Mouse (Mus musculus) MN1 (cell line): Measurements from ENCODE around the gene Cep164.

Experiments
- DNase-seq: peaks from one replicate; pipeline ENCODE4 v3.0.0-alpha.2; 2016; ENCODE audit warnings: low spot score

The Cep164 gene

DNA sequence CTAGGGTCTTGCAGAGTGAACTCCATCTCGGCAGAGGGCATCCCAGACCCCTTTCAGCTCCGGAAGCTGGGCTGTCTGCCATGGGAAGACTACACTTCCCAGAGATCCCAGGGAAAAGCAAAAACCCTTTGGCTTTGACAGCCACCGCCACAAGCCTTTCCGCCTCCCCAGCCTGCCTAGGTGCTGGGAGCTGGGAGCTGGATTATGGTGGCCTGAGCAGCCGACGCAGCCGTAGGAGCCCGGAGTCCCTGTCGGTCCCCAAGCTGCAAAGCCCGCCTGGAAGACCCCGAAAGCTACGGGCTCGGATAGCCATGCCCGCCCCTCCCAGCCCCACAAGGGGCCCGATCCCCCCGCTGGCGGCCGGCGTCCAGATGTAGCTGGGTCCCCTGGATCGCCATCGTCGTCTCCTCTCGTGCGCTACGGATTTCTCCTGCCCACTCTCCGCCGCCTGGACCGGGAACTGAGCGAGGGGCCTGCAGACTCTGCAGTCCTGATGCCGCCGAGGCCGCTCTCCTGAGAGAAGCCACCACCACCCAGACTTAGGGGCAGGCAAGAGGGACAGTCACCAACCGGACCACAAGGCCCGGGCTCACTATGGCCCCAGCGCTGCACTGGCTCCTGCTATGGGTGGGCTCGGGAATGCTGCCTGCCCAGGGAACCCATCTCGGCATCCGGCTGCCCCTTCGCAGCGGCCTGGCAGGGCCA is 10.1 kb upstream of the Cep164 start, which contains the start of gene Bace1:
Gene Bace1 (plus strand): TSS at position 147 of the 705 bp plus-strand sequence.
- peak; percentile 90 for DNase-seq

DNA sequence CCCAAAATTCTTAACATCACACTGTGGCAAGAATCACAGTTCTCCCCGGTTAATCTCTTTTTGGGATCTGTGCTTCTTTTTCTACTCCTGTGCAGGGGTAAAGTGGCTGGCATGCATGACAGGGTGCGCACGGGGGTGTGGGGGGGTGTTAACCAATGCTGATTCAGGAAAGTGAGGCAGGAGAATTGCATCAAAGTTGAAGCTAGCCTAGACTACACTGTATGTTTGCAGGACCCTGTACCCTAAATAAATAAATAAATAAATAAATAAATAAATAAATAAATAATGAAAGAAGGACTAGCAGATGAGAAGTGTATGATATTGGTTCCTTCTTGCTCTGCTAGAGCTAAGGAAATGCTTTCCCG is 9.6 kb upstream of the Cep164 start:
- no peak for DNase-seq

DNA sequence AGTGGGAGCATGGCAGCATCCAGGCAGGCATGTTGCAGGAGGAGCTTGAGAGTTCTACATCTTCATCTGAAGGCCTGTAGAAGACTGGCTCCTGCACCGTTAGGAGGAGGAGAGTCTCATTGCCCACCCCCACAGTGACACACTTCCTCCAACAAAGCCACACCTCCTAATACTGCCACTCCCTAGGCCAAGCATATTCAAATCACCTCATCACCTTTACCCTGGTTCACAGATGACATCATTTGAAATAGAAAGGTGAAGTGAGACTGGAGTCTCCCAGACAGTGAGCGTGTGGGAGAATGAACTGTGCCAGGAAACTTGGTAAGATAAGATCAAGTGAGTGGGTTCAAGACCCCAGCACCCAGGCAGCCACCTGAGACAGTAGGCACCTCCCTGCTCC is 5.0 kb upstream of the Cep164 start:
- DNase-seq: no peak

DNA sequence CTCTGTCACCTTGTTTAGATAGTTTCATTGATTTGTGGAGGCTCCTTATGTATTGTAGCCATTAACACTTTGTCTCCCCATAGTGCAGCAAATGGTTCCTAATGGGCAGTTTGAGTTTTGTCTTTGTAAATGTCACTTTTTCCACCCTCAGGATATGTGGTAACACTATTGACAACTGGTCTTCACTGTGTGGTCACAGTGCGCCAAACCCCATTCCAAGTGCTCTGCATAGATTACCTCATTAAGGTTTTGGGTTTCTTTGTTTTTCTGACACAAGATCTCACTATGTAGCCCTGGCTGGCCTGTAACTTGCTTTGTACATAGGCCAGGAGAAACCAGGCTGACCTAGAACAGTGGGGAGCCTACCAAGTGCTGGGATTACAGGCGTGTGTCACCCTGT is 4.4 kb upstream of the Cep164 start:
- DNase-seq: no peak

DNA sequence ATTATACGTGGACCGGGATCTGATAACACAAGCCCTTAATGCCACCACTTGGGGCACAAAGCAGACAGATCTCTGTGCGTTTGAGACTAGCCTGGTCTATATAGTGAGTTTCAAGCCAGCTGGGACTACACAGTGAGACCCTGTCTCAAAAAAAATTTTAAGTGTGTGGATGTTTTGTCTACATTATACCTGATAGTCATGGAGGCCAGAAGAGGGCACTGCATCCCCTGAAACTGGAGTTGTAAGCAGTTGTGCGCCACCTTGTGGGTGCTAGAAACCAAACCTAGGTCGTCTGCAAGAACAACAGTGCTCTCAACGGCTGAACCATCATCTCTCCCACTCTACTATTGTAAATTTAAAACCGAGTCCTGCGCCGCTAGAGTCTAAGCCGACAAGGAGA is 616 bp upstream of the Cep164 start:
- peak; percentile 80 for DNase-seq

DNA sequence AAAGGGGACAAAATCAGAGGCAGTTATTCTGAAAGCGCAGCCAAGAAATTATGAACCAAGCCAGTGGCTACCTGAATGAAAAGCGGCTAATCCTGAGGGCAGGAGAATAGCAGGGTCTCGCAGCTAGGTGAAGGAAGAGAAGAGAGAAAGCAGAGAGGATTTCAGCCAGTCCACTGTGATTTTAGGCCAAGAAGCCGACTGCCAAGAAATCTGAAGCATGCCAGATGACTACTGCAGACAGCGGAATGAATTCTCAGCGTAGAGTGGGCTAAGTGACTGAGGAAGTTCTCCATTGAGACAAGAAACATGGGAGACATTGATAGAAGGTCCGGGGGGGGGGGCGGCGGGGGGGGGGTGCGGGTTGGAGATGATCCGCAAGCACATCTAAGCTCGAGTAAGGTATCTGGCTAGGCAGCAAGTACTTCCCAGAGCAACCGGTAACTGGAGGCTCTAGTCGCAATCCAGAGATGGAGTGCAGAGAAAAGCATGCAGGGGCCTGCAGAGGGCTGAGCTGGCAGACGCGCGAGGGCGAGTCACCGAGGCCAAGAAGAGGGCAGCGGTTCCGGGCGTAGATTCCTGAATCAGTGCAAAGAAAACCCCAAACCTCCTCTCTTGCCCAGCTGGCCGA is 714 bp downstream of the Cep164 start:
- DNase-seq: peak; percentile 49

DNA sequence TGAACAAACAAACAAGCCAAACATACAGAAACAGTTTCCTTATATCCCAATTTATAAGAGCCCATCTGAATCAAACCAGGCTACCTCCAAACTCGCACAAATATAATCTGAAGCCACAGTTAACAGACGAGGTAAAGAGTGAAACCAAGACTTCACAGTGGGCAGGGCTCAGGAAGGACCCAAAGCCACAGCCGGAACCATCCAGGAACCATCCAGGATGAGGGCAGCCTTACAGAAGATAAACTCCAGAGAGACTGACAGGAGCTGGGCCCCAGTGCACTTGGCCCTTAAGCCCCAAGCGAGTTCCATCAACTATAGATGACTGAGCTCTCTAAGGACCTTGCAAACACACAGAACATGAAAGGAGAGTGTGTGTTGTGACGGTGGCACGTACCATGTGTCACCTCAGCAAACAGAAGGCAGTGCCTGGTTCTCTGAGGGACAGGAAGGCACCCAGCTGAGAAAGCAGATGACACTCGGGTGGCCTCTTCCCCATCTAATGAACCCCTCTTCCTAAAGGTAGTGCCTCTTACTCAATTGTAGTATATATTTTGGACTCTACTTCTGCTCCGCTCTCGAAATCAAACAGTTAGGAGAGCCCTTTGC is 10.0 kb downstream of the Cep164 start:
- no peak for DNase-seq

DNA sequence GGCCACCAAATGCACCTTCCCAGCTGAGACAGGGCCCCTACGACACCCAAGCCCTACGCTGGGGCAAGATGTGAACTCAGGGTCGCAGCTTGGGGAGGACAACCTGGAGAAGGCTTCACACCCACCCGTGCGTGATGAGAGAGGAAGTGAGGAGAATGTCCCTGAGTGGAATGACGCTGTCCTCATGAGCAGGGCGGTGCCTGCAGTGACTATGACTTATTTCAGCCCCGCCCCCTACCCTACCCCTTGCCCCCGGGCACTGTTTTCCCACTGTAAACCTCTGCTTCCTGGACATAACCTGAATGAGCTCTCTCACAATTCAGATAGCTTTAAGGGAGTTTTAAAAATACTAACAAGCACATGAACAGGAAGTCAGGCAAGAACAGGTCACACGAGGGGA is 13.0 kb downstream of the Cep164 start:
- DNase-seq: no peak

DNA sequence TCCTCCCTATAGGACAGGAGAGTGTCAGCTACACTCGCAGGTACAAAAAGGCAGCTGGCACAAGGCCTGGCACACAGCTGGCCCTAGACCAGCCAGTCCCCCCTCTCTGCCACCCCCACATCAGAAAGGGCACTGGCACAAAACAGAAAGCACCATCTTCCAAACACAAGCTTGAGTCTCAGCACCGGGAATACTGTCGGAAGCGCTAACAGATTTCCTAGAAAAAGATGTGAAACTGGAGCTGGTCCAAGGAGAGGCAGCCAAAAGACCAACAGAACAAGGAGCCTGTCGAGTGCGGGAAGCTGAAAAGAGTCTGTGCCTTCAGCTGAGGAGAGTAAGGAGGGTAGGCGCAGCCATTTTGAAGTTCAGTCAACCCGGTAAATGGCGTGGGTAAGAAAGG is 13.4 kb downstream of the Cep164 start:
- no peak for DNase-seq

DNA sequence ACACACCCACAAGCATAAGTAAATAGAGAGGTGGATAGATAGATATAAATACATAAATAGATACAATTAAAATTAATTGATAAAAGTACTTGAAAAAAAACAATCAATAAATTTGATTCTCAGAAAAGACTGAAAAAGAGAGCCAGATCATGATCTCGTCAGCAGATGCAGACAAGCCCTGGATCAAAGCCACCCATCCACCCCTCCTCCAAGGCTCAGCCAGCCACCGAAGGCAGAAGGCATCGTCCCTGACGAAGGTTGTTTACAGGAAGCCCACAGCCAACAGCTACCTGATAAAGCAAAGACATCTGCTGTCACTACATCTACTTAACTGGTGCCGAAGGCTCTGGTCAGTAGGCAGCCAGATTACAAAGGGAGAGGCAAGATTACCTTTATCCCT is 16.5 kb downstream of the Cep164 start:
- DNase-seq: no peak

DNA sequence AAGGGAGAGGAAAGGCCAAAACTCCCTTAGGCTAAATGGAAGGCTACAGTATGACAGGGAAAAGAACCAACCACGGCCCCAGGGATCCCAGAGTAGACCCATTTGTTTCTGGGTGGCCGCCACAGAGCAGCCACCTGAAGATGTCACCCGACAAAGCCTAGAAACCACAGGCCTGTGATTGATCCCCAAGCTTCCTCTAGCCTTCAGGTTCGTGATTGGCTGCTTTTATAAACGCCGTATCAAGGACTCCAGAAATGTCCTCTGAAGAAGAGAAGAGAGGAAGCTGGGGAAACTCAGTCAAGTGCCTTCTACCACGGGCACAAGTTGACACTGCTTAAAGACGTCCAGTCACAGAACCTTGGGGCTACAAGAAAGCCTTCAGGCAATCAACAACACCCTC is 20.7 kb downstream of the Cep164 start:
- DNase-seq: no peak

DNA sequence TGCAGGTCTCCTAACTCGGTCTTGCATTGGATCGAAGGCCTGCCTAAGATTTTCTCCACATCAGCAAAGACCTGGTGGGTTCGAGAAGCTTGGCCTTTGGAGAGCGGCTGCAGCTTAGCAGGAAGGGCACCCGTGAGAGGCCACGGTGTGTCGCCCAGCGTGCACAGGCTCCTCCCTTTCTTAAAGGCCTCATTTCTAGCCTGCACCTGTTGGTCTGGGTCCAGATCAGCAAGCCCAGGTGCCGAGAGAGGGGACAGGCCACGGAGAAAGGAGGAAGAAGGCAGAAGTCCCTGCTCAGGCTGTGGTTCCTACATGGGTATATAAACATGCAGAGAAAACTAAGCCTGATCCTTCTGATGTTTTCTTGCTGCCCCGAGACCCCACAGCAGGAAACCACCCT is 21.2 kb downstream of the Cep164 start:
- DNase-seq: no peak

DNA sequence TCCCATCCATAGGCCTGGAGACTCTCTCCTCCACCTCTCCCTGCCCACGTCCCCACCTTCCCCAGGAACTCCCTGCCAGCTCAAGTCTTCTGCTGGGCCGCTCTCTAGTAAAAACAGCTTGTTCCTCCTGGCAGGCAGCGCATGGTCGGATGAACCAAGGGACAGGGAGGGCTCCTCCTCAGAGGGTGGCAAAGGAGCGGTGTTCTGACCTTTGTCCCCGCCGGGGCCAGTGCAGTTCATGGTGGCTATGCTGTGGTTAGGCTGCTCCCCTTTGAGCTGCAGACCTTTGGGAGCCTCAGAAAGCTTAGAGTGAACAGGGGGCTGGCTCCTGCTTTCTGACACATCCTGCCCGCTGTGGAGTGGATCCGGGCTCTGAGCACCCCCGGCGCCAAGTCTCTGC is 21.6 kb downstream of the Cep164 start:
- no peak for DNase-seq

DNA sequence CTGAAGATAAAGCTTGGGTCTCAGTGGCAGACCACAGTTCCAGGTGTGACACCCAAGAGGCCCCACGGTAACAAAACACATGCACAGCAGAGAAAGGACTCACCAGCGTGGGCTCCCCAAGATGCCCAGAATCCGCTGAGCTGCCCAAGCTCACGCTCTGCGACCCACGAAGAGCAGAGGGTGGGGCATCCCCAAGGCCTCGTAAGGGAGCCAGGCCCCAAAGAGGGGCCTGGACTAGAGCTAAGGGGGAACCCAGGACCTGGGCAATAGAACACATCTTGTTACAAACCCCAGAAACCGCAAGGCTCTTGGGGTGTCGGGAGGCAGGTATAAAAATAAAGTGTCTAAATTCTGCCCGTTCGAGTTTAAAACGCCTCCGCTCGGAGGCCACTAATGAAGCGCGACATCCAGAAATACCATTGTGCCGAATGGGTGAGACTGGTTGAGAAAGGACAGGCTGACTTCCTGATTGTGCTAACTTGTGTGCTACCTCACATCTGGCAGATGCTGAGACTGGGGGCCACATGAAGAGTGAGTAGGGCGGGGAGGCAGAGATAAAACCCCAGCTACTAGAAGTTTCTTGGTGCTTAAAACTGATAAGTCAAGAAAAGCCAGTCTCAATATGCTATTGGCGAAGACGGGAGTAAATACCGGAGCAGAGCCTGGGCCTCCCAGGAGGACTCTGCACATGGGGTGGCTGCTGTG is 25.3 kb downstream of the Cep164 start:
- DNase-seq: no peak

DNA sequence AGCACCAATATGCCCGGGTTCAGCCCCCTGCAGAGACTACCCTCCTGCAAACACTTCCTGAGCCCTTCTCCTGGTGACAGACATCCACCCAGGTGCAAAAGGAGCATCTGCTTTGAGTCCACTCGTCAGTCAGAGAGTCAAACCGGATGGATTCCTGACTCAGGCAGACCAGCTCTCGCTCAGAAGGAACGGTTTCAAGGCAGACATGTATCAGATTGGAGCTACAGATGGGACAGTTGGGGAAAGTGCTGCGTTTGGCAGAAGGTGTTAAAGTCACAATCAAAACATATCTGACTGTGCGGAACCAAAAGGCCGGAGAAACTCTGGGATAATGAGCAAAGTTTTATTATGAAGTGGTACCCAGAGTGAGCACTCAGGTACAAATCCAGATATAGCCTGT is 29.1 kb downstream of the Cep164 start:
- no peak for DNase-seq

DNA sequence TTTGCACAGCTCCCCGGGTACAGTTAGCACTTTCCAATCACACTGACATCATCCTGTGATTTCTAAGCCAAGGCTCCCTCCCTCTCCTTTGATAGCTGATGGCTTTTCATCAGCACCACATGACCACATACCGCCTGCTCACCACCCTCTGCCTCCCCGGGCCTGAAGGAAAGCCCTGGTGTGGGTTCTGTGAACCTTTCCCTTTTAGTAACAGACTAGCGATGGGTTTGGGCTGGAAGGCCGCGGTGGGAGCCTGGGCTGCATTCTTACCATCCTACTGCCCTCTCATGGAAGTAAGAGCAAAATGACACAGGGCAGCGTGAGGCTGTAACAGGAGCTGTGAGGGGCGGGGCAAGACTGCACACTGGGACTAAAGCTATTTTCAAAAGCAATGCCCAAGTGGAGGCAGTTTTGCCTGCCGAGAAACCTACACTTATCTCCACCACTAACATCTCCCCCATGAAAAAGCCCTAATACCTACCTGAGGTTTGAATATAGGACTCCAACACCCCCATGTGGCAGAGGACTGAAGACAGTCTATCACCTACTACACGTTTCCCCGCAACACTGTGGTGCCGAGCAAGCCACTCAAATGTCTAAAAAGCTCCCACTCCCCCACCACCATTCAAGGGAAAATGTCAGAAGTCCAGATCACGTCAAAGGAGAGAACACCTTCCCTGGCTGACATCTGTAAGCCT is 29.9 kb downstream of the Cep164 start:
- DNase-seq: peak; percentile 56

DNA sequence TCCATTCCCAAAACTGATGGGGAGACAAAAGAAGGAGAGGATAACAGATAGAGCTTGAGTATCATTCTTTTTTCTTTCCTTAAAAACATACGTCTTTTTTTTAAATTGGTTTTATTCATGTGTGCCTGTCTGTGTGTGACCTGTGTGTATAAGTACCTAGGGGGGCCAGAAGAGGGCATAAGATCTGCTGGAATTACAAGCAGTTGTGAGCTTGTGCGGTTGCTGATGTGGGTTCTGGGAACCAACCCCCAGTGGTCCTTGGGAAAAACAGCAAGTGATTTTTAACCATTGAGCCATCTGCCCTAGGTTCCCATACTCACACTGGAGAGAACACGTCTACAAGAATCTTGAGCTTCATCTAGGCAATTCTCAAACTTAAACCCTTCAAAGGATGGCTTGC is 31.2 kb downstream of the Cep164 start:
- DNase-seq: no peak

DNA sequence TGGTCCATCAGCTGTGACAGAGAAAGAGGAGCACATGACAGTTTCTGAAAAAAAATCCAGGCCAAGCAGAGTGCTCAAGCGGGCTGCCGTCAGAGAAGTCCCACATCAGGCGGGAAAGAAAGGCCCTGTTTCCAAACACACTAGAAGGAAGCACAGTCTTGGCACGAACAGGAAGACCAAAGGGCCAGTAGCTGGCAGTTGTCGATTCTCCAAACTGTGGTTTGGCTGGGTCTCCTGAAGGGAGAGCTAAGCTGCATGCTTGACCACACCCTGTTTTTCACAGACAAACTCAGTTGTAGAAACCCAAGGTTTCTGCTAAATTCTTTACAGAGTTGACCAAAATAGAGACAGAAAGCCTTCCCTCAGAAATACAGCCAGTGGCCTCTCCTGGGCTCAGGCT is 32.8 kb downstream of the Cep164 start:
- no peak for DNase-seq

DNA sequence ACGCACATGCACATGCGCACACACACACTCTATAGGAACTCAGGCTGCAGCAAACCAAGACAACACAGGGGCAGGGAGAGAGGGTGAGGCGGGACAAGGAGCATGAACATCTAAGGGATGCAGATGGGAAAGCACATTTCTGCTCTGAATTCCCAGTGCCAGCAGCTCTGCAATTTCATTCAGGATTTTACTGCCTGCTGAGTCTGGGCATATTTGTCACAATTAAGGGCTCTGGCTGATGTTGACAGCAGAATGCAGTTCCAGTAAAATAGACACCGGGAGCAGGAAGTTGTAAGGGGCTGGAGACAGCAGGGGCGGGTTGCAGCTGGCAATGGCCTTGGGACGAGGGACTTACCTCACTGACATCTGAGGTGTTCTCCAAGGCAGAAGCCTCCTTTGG is 34.8 kb downstream of the Cep164 start:
- no peak for DNase-seq

DNA sequence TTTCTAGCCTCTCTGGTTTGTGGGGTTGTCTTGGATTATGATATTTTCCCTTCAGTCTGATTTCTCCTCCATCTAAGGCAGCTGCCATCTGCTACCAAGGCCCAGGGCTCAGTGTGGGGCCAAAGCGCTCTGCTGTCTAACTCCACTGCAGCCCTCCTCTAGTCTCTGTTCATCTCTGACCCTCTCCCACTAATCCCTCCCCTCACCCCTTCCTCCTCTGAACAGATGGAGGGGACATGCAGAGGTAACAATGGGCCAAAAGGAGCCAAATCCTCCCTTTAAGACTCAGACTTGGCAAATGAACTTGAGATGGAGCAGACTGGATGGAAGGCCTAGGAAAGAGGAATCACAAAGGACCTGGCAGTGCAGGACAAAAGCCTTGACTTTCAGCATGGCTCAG is 36.3 kb downstream of the Cep164 start:
- no peak for DNase-seq

DNA sequence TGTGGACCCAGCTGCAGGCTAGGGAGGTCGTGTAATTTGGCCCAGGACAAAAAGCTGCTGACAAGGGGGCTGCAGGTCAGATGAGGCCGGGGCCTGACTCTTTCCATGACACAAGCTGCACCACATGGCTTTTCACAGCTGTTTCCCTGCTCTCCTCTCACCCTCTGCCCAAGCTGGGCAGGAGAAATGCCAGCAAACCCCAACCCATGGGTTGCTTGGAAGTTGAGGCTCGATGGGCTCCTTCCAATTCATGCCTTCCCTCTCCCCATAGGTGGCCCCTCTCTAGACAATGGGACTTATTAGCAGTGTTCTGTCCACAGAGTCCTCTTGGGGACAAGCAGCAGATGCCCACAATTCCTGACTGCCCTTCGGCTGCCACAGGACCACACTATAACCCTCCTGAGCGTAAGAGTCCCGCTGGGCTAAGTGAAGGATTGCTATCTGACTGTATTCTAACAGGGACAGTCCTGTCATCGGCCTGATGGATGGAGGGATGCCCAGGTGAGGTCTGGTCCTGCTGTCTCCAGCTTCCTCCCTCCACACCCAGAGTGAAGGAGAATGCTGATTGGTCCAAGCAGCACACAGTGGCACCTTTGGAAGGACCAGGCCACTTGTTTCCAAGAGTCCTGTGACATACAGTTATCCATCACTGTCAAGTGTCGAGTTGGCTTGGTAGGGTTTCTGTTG is 36.9 kb downstream of the Cep164 start:
- no peak for DNase-seq

DNA sequence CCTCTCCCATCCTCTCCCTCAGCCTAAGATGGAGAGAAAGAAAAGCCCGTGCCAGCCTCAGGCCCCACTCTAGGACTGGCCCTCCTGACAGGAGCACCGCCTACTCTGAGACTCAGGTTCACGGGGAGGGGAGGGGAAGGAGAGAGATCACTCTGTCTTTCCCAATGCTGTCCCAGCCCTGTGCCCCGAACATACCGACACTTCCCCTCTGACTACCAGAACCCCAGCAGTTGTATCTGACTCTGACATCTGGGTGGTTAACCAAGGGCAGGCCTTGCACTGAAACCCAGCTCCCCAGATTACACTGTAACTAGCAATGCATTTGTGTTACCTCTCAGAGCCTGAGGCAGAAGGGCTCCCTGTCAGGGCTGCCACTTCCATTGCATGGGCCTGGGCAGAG is 40.1 kb downstream of the Cep164 start:
- DNase-seq: no peak
